Comparison of ENCODE assay signal across 8 mouse cellular contexts in genomic region chr13:52679906-52680305, GRCm38 (mm10).
DNase-seq lines count a peak whose midpoint lies in the region; ATAC-seq lines count a peak whose summit lies in the region.

No protein-coding gene starts in this region.

- WGBS in hindbrain, embryonic 10.5 days, result 53% methylated on average over 5 of the region's 5 CpGs
- WGBS in hindbrain, embryonic 11.5 days, result 40% methylated on average over 5 of the region's 5 CpGs

- no peaks in the 10 kb centered on the region for H3K9me3 ChIP-seq in hindbrain, embryonic 10.5 days
- H3K9me3 ChIP-seq in hindbrain, embryonic 11.5 days (ENCODE audit: control insufficient read depth, low read length), result no peaks in the 10 kb centered on the region

- intact Hi-C loops in left cerebral cortex, postnatal 10 days (cut with DNase I), result no loop called here

- no peak overlapping the region for H3K4me3 ChIP-seq in hindbrain, embryonic 10.5 days
- H3K4me3 ChIP-seq in hindbrain, embryonic 11.5 days (ENCODE audit: low read depth, low read length), result no peak overlapping the region

- H3K9ac ChIP-seq in hindbrain, embryonic 11.5 days (ENCODE audit: low read depth, low read length), result no peak overlapping the region

- H3K4me2 ChIP-seq in hindbrain, embryonic 11.5 days (replicated peaks; ENCODE audit: low read depth, low read length), result no peak overlapping the region

- H3K27ac ChIP-seq in hindbrain, embryonic 10.5 days, result no peak overlapping the region
- H3K27ac ChIP-seq in hindbrain, embryonic 11.5 days (ENCODE audit: low read depth, low read length), result no peak overlapping the region

- peak; percentile 29 for DNase-seq in hindbrain, embryonic 10.5 days (ENCODE audit: low spot score)
- no peak for DNase-seq in hindbrain, embryonic 11.5 days (ENCODE audit: low spot score)
- peak; percentile 46 to 75 for DNase-seq in frontal cortex, postnatal 36 days (ENCODE audit: low spot score in 2 of 2)
- DNase-seq in left cerebral cortex, postnatal 10 days (ENCODE audit: extremely low spot score in 1 of 2, low spot score in 2 of 2), result peak; percentile 51 to 75
- peak; percentile 48 for DNase-seq in right cerebral cortex, postnatal 4 days
- no peak for DNase-seq in gastrocnemius, postnatal 10 days
- no peak for DNase-seq in thymus, postnatal 0 days (ENCODE audit: low spot score)
- DNase-seq in heart, adult 18-20 months, result no peak

- H3K27me3 ChIP-seq in hindbrain, embryonic 10.5 days (ENCODE audit: insufficient read depth, poor library complexity, severe bottlenecking), result no peaks in the 10 kb centered on the region
- no peaks in the 10 kb centered on the region for H3K27me3 ChIP-seq in hindbrain, embryonic 11.5 days (ENCODE audit: control insufficient read depth, insufficient read depth, low read length)

- H3K36me3 ChIP-seq in hindbrain, embryonic 10.5 days, result no peaks in the 10 kb centered on the region
- H3K36me3 ChIP-seq in hindbrain, embryonic 11.5 days (ENCODE audit: control insufficient read depth, insufficient read depth, low read length), result no peaks in the 10 kb centered on the region

- peaks cover 35% of the 10 kb centered on the region for H3K4me1 ChIP-seq in hindbrain, embryonic 10.5 days (replicated peaks)
- no peaks in the 10 kb centered on the region for H3K4me1 ChIP-seq in hindbrain, embryonic 11.5 days (replicated peaks; ENCODE audit: control insufficient read depth, insufficient read depth, low read length)

- no peak for ATAC-seq in hindbrain, embryonic 11.5 days (ENCODE audit: low FRiP score)

Comparison
In these comparisons a context has a peak if more than half of its experiments do, and no peak if none do; other contexts are left out.
1. DNase-seq: peak in hindbrain, embryonic 10.5 days (single experiment), frontal cortex, postnatal 36 days (2 of 2), left cerebral cortex, postnatal 10 days (2 of 2) and right cerebral cortex, postnatal 4 days (single experiment); none in hindbrain, embryonic 11.5 days (single experiment), gastrocnemius, postnatal 10 days (single experiment), thymus, postnatal 0 days (single experiment) and heart, adult 18-20 months (0 of 2).